Mouse (Mus musculus): ENCODE measurements around the gene Gm20425.

Gene Gm20425

GRCm38 (mm10) chr9:103143881-103144280 lies 86.2 kb downstream of the Gm20425 start:
- Histone ChIP-seq H3K36me3 (ENCODE audit: insufficient read depth, low read length) (no peaks in the 10 kb centered on the region), H3K9me3 (ENCODE audit: low read length) (no peaks in the 10 kb centered on the region), H3K4me1 (replicated peaks; ENCODE audit: low read depth, low read length) (peaks cover 56% of the 10 kb centered on the region), H3K4me3 (replicated peaks; ENCODE audit: low read length) (no peak overlapping the region), H3K27me3 (ENCODE audit: insufficient read depth, low read length) (no peaks in the 10 kb centered on the region; the same call in 1 of the 2 replicates)
- TF ChIP-seq NANOG (IDR thresholded peaks at IDR 0.05; ENCODE audit: borderline replicate concordance, low read length): no peak
- TF ChIP-seq CTCF (conservative IDR thresholded peaks at IDR 0.05; ENCODE audit: low read length): no peak
- TF ChIP-seq POU5F1 (IDR thresholded peaks at IDR 0.05; ENCODE audit: borderline replicate concordance, low read length): no peak

GRCm38 (mm10) chr9:103141266-103141665 lies 88.8 kb downstream of the Gm20425 start:
- H3K9me3 ChIP-seq (ENCODE audit: low read length): no peaks in the 10 kb centered on the region
- H3K4me3 ChIP-seq (replicated peaks; ENCODE audit: low read length): no peak overlapping the region
- H3K4me1 ChIP-seq (replicated peaks; ENCODE audit: low read depth, low read length): peaks cover 63% of the 10 kb centered on the region
- no peaks in the 10 kb centered on the region for H3K36me3 ChIP-seq (ENCODE audit: insufficient read depth, low read length)
- peaks cover 6% of the 10 kb centered on the region for H3K27me3 ChIP-seq (ENCODE audit: insufficient read depth, low read length)
- no peak for TF ChIP-seq NANOG (IDR thresholded peaks at IDR 0.05; ENCODE audit: borderline replicate concordance, low read length)
- TF ChIP-seq CTCF (conservative IDR thresholded peaks at IDR 0.05; ENCODE audit: low read length): no peak
- no peak for TF ChIP-seq POU5F1 (IDR thresholded peaks at IDR 0.05; ENCODE audit: borderline replicate concordance, low read length)

GRCm38 (mm10) chr9:103140384-103140783 lies 89.7 kb downstream of the Gm20425 start:
- Histone ChIP-seq H3K4me1 (replicated peaks; ENCODE audit: low read depth, low read length) (peaks cover 63% of the 10 kb centered on the region), H3K4me3 (replicated peaks; ENCODE audit: low read length) (no peak overlapping the region), H3K27me3 (ENCODE audit: insufficient read depth, low read length) (peaks cover 13% of the 10 kb centered on the region), H3K36me3 (ENCODE audit: insufficient read depth, low read length) (no peaks in the 10 kb centered on the region), H3K9me3 (ENCODE audit: low read length) (no peaks in the 10 kb centered on the region)
- TF ChIP-seq NANOG (IDR thresholded peaks at IDR 0.05; ENCODE audit: borderline replicate concordance, low read length): no peak
- TF ChIP-seq POU5F1 (IDR thresholded peaks at IDR 0.05; ENCODE audit: borderline replicate concordance, low read length): no peak
- no peak for TF ChIP-seq CTCF (conservative IDR thresholded peaks at IDR 0.05; ENCODE audit: low read length)
